Mouse (Mus musculus) embryonic stem cell, embryonic (primary cell): ENCODE results near the gene Tigar.

Source experiments
- CTCF ChIA-PET, 4 experiments: fragments of 300-600 bp in 2 of 4; fragments of 350-600 bp in 2 of 4; sonication (Branson Sonifier 250); formaldehyde crosslinking; loops; one replicate each; lab custom pipeline; 2022; ENCODE audit warnings: inconsistent platforms in 2 of 4; lab: Charles Lee
- POLR2A ChIA-PET, 4 experiments: fragments of 300-600 bp in 2 of 4; fragments of 350-600 bp in 2 of 4; sonication (Branson Sonifier 250); formaldehyde crosslinking; loops; one replicate each; lab custom pipeline; 2022; ENCODE audit warnings: antibody characterized with exemption in 4 of 4, inconsistent platforms in 1 of 4; lab: Charles Lee

The Tigar gene

DNA sequence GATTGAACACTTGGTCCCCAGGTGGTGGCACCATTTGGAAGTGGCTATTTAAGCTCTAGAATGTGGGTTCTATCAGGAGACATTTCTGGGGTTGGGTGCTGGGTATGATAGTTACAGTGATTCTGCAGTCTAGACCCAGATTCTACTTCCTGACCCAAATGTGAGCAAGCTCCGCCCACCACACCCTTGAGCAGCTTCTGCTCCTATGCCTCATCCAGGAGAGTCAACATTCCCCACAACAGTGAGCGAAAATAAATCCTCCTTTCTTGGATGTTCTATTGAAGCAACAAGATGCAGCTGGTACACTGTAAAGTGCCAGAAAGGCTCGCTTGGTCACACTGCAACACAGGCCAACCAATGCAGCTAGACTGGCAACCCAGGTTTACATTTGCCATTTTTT is 45.4 kb downstream of the Tigar start:
- ChIA-PET POLR2A (interaction anchor here in 1 of 4 experiments (0.9 to 1.2 kb wide), 2 partner anchors 17 to 26 kb away, joined by 3 read pairs; no protein-coding TSS in a partner anchor), CTCF (interaction anchor here (0.6 to 1.1 kb wide), 4 partner anchors 16 to 115 kb away, joined by 3 to 13 read pairs (median 3); no protein-coding TSS in a partner anchor)

DNA sequence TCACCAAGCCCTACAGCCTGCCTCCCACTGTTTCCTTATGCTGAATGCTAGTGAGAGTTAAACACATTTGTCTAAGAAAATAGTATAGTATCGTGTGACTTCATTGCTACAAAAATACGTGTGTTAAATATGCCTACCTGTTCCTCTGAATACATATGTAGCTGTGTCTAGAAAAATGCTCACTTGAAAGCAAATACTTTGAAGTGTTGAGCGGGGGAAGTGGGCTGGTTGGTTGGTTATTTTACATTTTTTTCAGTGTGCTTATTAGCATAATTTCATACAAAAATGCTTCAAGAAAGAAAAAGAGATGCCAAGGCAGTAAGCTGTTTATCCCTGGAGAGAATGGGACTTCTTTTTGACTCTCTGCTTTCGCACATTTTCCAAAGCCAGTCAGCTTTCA is 49.4 kb downstream of the Tigar start:
- CTCF ChIA-PET = no interaction called here
- POLR2A ChIA-PET = no interaction called here

DNA sequence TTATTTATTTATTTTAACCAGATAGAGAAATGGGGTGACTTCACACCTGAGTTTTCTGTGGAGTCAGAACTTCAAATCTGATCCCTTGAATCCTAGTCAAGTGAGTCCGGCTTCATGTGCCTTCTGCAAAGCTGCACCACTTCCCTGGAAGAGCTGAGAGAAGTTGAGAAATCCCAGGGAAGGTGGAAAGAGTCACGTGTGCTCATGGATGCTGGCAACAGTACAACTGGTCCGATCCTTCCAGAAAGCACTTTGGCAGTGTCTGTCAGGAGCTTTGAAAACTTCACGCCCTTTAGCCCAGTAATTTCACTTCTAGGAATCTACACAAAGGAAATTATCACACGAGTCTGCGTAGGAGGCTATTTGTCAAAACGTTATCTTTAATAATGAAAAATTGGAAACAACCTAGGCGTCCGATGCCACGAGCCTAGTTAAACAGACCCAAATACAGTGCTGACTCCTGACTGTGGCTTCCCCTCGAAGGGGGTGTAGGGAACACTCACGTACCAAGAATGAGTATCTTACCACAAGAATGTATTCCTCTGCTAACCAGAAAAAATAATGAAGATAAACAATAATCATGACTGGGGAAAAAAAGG is 52.3 kb downstream of the Tigar start:
- ChIA-PET CTCF (no interaction called here), POLR2A (no interaction called here)

DNA sequence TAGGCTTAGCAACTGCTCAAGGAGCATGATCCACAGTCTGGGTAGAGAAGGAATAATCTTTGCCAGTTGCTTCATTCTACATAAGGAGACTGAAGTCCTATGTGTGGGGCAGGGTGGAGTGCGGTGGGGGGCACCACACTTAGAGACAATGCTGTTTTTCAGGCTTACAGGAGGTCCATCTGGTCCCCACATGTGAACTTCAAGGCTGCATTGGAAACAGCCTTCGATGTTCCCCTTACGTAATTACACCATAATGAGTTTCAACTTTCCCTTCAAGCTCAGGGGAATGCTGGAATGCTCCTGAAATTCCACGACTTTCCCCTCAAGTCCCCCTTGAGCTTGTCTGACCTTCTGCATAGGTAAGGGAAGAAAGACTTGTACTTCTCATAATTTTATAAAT is 58.5 kb downstream of the Tigar start:
- ChIA-PET POLR2A (no interaction called here), CTCF (no interaction called here)

DNA sequence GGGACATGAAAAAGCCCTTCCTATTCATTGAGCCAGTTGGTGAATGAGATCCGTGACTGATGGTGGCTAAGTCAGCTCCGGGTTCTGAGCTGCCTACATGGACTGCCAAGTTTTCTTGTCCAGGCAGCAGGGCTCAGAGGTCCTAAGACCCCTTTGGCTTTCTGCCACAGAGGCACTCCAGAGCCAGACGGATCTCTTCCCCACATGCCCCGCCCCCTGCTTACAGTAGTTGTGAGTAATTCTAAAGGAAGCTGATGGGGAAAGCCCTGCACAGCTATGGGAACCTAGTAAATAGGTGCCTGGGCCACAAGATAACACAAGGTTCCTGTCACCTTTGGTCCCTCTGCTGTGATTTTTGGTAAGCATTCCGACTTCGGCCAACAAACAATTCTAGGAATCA is 64.4 kb downstream of the Tigar start:
- ChIA-PET CTCF (interaction anchor here in 1 of 4 experiments (0.6 kb wide), 1 partner anchor 237 kb away, joined by 3 read pairs; no protein-coding TSS in a partner anchor), POLR2A (interaction anchor here in 1 of 4 experiments (0.7 kb wide), 1 partner anchor 31 kb away, joined by 3 read pairs; no protein-coding TSS in a partner anchor)
